Comparison of ENCODE assay signal across 8 mouse cellular contexts in genomic region chr5:24351701-24352171, GRCm38 (mm10). TPM values are rescaled to one million over a fixed set of nuclear protein-coding genes. Genes with fewer than 3 reads are reported as not detected.
DNase-seq lines count a peak whose midpoint lies in the region; ATAC-seq lines count a peak whose summit lies in the region.

No protein-coding gene starts in this region.

- intact Hi-C loops in heart, postnatal 10 days (cut with DNase I): no loop called here

- peak overlapping the region; percentile 58 for H3K4me3 ChIP-seq in forebrain, embryonic 15.5 days
- H3K4me3 ChIP-seq in liver, embryonic 15.5 days (replicated peaks): peak overlapping the region; percentile 56

- H3K27ac ChIP-seq in forebrain, embryonic 15.5 days (replicated peaks): peak overlapping the region; percentile 87
- H3K27ac ChIP-seq in liver, embryonic 15.5 days (replicated peaks): no peak overlapping the region

- H3K4me2 ChIP-seq in forebrain, embryonic 15.5 days (replicated peaks): peak overlapping the region; percentile 85
- peak overlapping the region; percentile 80 for H3K4me2 ChIP-seq in liver, embryonic 15.5 days

- peak overlapping the region; percentile 62 for H3K9ac ChIP-seq in forebrain, embryonic 15.5 days (replicated peaks)
- no peak overlapping the region for H3K9ac ChIP-seq in liver, embryonic 15.5 days

- ATAC-seq in cerebellum, adult (ENCODE audit: insufficient number of reproducible peaks, low FRiP score, low TSS enrichment): peak; percentile 80
- ATAC-seq in forebrain, embryonic 15.5 days (replicated peaks): peak; percentile 84
- ATAC-seq in liver, embryonic 15.5 days (ENCODE audit: insufficient read depth): peak; percentile 66

- no peaks in the 10 kb centered on the region for H3K36me3 ChIP-seq in forebrain, embryonic 15.5 days
- H3K36me3 ChIP-seq in liver, embryonic 15.5 days (replicated peaks): no peaks in the 10 kb centered on the region

- H3K4me1 ChIP-seq in forebrain, embryonic 15.5 days: peaks cover 47% of the 10 kb centered on the region
- H3K4me1 ChIP-seq in liver, embryonic 15.5 days (replicated peaks): peaks cover 44% of the 10 kb centered on the region

- 1% methylated on average over 33 of the region's 41 CpGs for WGBS in forebrain, embryonic 15.5 days
- whole genome bisulfite sequencing in liver, embryonic 15.5 days (ENCODE audit: insufficient replicate concordance): under 1% methylated on average over 41 of the region's 41 CpGs

- DNase-seq in ES-CJ7 (ENCODE audit: low read depth, low spot score): peak; percentile 71
- peak; percentile 90 to 93 for DNase-seq in heart, postnatal 10 days
- DNase-seq in layer of hippocampus, adult 11-12 months (ENCODE audit: low spot score): peak; percentile 77
- DNase-seq in ovary, adult 18-20 months (ENCODE audit: low spot score): peak; percentile 84
- peak; percentile 59 for DNase-seq in urinary bladder, postnatal 25 days (ENCODE audit: low spot score)

- no peaks in the 10 kb centered on the region for H3K9me3 ChIP-seq in forebrain, embryonic 15.5 days
- no peaks in the 10 kb centered on the region for H3K9me3 ChIP-seq in liver, embryonic 15.5 days (replicated peaks)

- peaks cover 26% of the 10 kb centered on the region; the same call in 1 of the 2 replicates for H3K27me3 ChIP-seq in forebrain, embryonic 15.5 days
- peaks cover 88% of the 10 kb centered on the region for H3K27me3 ChIP-seq in liver, embryonic 15.5 days

RNA-seq across cellular contexts. Expression of gene Kcnh2, which starts 0.3 kb away (rescaled TPM):
- polyA plus RNA-seq in forebrain, embryonic 15.5 days (2015; fragmentation: Nextera tagmentation; extraction: Ambion mirVana): 5.2 and 6.4 TPM in 2 replicates
- total RNA-seq in heart, postnatal 10 days (2021): 10 to 100 TPM; 90.5 to 93.9 TPM
- 0.35 and 0.68 TPM in 2 replicates for polyA plus RNA-seq in liver, embryonic 15.5 days (2015; fragmentation: Nextera tagmentation; extraction: Ambion mirVana)

RNA-seq across cellular contexts. Expression of gene Nos3, which starts 12.9 kb away (rescaled TPM):
- 7.4 TPM in 2 replicates for polyA plus RNA-seq in forebrain, embryonic 15.5 days (2015; fragmentation: Nextera tagmentation; extraction: Ambion mirVana)
- total RNA-seq in heart, postnatal 10 days (2021): 10 to 100 TPM; 44.0 to 44.4 TPM
- polyA plus RNA-seq in liver, embryonic 15.5 days (2015; fragmentation: Nextera tagmentation; extraction: Ambion mirVana): 2.1 and 2.5 TPM in 2 replicates

RNA-seq across cellular contexts. Expression of gene Atg9b, which starts 40.2 kb away (rescaled TPM):
- 0.64 and 0.93 TPM in 2 replicates for polyA plus RNA-seq in forebrain, embryonic 15.5 days (2015; fragmentation: Nextera tagmentation; extraction: Ambion mirVana)
- total RNA-seq in heart, postnatal 10 days (2021): under 1 TPM; 0.62 to 0.89 TPM
- polyA plus RNA-seq in liver, embryonic 15.5 days (2015; fragmentation: Nextera tagmentation; extraction: Ambion mirVana): 0.58 and 2.2 TPM in 2 replicates

RNA-seq across cellular contexts. Expression of gene Abcb8, which starts 41.7 kb away (rescaled TPM):
- polyA plus RNA-seq in forebrain, embryonic 15.5 days (2015; fragmentation: Nextera tagmentation; extraction: Ambion mirVana): 47.9 and 48.7 TPM in 2 replicates
- 10 to 100 TPM; 85.0 to 88.5 TPM for total RNA-seq in heart, postnatal 10 days (2021)
- 25.6 and 30.8 TPM in 2 replicates for polyA plus RNA-seq in liver, embryonic 15.5 days (2015; fragmentation: Nextera tagmentation; extraction: Ambion mirVana)
